Mouse (Mus musculus) heart, adult 2 months (tissue): ENCODE measurements around the gene Dcst1.

Experiments used
- CTCF ChIP-seq: fragments of 200-600 bp; IDR thresholded peaks from 2 replicates; pipeline ENCODE4 v1.8.1; 2022; ENCODE audit warnings: antibody characterized with exemption, mild to moderate bottlenecking, moderate library complexity
- EP300 ChIP-seq: fragments of 200-500 bp; IDR thresholded peaks from 2 replicates; pipeline ENCODE4 v1.6.1; 2011; ENCODE audit warnings: low read depth, low read length, control low read depth; ENCODE audit not compliant: insufficient read depth
- POLR2A ChIP-seq: fragments of 200-500 bp; IDR thresholded peaks from 2 replicates; pipeline ENCODE4 v1.6.1; 2011; ENCODE audit warnings: mild to moderate bottlenecking, low read depth, low read length, control low read depth; ENCODE audit not compliant: insufficient read depth

DNA sequence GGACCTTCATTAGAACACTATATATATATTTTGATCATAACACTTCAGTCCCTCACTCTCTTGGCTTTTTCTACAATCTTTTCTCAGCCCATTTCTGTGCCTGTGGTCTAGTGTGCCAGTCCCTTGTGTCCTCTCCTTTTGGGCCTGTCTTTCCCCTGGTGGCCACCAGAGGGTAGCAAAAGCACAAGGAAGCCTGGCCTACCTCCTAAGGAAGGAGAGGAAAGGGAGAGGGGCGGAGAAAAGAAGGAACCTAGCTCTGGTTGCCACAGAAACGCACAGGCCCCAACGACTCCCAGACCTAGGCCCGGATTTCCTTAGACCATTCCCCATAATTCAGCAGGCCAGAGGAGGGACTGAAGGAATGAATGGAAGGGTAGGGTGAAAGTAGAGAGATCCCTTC is 48.2 kb downstream of the Dcst1 start:
- TF ChIP-seq CTCF (no peak; the same call in 1 of the 2 replicates), POLR2A (no peak), EP300 (peak; percentile 93)
